Mouse (Mus musculus) T-cell, adult 2 months (primary cell): ENCODE results near the gene Trim75.
"Not testable (repeated sequence)": the region's sequence is repeated elsewhere in the genome, so short reads cannot be mapped to it uniquely, and the experiment has no call there.

Source experiments
- DNase-seq: peaks from one replicate; pipeline ENCODE4 v3.0.0; 2022; ENCODE audit warnings: low spot score

Gene Trim75

GRCm38 (mm10) chr8:64987731-64988130 is at the start of gene Trim75:
Trim75 (minus strand) TSS chr8:64987831.
- DNase-seq, result no peak

- DNase-seq, result no peak
Measured at GRCm38 (mm10) chr8:65037117-65037533, 49.5 kb upstream of the Trim75 start, which contains the start of gene Apela. Apela (minus strand) TSS chr8:65037336.

GRCm38 (mm10) chr8:65034136-65034535 is 46.5 kb upstream of the Trim75 start:
- no peak for DNase-seq

GRCm38 (mm10) chr8:65033056-65033455 is 45.4 kb upstream of the Trim75 start:
- DNase-seq, result no peak

- no peak for DNase-seq
Measured at GRCm38 (mm10) chr8:65032107-65032506, 44.5 kb upstream of the Trim75 start.

GRCm38 (mm10) chr8:65030735-65031485 is 43.3 kb upstream of the Trim75 start:
- DNase-seq, result no peak

GRCm38 (mm10) chr8:65029776-65030175 is 42.1 kb upstream of the Trim75 start:
- no peak for DNase-seq

GRCm38 (mm10) chr8:65028959-65029686 is 41.5 kb upstream of the Trim75 start:
- no peak for DNase-seq

- no peak for DNase-seq
Measured at GRCm38 (mm10) chr8:65022485-65022884, 34.9 kb upstream of the Trim75 start.

GRCm38 (mm10) chr8:65018423-65018822 is 30.8 kb upstream of the Trim75 start, which contains the start of the genes Trim61 and Trim60:
Trim61 (minus strand) TSS chr8:65018523.
Trim60 (minus strand) TSS chr8:65018584.
- DNase-seq, result no peak

- not testable (repeated sequence) for DNase-seq
Measured at GRCm38 (mm10) chr8:65007616-65008015, 20.0 kb upstream of the Trim75 start.

GRCm38 (mm10) chr8:64998806-64999365 is 11.3 kb upstream of the Trim75 start:
- no peak for DNase-seq

- DNase-seq, result no peak
Measured at GRCm38 (mm10) chr8:64983150-64983897, 4.3 kb downstream of the Trim75 start.

GRCm38 (mm10) chr8:64962836-64963235 is 24.8 kb downstream of the Trim75 start:
- DNase-seq, result no peak

- DNase-seq, result no peak
Measured at GRCm38 (mm10) chr8:64959025-64959424, 28.6 kb downstream of the Trim75 start.

GRCm38 (mm10) chr8:64952101-64952500 is 35.5 kb downstream of the Trim75 start:
- DNase-seq, result no peak

GRCm38 (mm10) chr8:64948371-64948770 is 39.3 kb downstream of the Trim75 start:
- no peak for DNase-seq

- no peak for DNase-seq
Measured at GRCm38 (mm10) chr8:64947698-64948034, 40.0 kb downstream of the Trim75 start.

- DNase-seq, result peak; percentile 95
Measured at GRCm38 (mm10) chr8:64946820-64947697, 40.6 kb downstream of the Trim75 start, which contains the start of gene Tmem192. Tmem192 (plus strand) TSS chr8:64947185.

- DNase-seq, result peak; percentile 40
Measured at GRCm38 (mm10) chr8:64946441-64946819, 41.2 kb downstream of the Trim75 start.

- no peak for DNase-seq
Measured at GRCm38 (mm10) chr8:64945606-64946005, 42.0 kb downstream of the Trim75 start.
